Mouse (Mus musculus) heart, adult 2 months (tissue): ENCODE results near the gene Sf3b4.

ENCODE experiments used
- CTCF ChIP-seq: fragments of 200-600 bp; IDR thresholded peaks from 2 replicates; pipeline ENCODE4 v1.8.1; 2022; ENCODE audit warnings: antibody characterized with exemption, mild to moderate bottlenecking, moderate library complexity
- POLR2A ChIP-seq: fragments of 200-500 bp; IDR thresholded peaks from 2 replicates; pipeline ENCODE4 v1.6.1; 2011; ENCODE audit warnings: mild to moderate bottlenecking, low read depth, low read length, control low read depth; ENCODE audit not compliant: insufficient read depth

DNA sequence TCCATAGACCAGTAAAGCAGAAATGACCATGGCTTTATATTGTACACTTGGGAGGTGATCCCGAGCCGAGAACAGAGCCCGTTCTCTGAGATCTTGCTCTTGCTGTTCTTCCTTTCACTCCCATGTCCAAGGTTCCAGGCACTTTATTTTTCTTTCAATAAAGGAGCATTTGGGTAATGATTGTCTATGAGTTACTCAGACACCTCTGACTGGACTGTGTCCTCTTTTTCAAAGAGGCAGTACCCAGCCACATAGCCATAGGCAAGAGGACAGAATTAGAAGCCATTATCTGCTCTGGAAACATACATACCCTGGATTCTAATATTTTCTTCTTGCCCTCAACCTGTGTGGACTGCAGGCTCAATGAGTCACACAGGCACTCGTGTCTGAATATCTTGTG is 12.3 kb upstream of the Sf3b4 start:
- no peak for TF ChIP-seq POLR2A
- no peak for TF ChIP-seq CTCF
